Mouse (Mus musculus): ENCODE measurements around the gene C2cd5.

Gene C2cd5

GRCm38 (mm10) chr6:143073476-143073875, 26.5 kb downstream of the C2cd5 start:
- in situ Hi-C loops (cut with MseI, MboI), result no loop called here

DNA sequence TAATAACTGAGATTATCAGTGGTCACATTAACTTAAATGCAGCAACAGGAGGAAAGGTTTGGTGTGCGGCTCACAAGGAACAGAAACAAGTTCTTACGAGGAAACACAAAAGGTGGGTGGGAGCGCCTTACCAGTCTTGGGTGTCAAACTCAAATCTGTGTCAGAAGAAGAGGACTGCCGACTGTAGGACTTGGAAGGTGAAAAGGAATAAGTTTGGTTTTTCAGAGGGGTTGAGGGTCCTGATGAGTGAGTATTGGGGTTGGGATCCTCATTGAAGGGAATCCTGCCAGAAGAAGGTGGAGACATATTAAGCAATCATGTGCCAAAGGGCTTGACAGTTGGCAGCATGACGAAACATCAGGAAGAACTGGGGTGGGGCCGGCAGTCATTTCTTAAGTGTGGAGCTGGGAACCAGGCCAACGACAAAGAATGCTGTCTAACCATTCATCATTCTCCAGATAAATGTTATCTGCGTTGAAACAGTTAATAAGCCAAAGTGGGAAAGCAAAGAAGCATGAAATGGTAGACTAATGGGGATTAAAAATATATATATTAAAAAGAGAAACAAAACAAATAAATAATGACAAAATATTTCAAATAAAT, 27.4 kb downstream of the C2cd5 start:
- in situ Hi-C loops (cut with MseI, MboI), result no loop called here

GRCm38 (mm10) chr6:143070736-143071135, 29.2 kb downstream of the C2cd5 start:
- in situ Hi-C loops (cut with MseI, MboI), result no loop called here

DNA sequence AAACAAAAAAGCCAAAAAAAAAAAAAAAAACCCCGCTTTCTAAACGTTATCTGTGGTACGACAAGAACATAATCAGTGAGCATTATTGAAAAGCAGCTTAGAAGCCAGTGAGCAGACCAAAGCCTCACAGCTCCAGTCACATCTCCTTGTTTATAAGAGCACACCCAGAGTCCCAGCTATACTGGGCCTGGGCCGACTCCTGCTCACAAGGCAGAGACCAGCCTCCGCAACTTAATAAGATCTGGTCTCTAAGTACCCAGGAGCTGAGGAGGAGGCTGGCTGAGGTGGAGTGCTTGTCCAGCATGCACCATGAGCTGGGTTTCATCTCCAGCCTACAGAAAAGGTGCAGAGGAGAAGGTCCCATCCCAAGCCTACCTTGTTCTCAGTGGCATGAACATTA, 29.9 kb downstream of the C2cd5 start:
- in situ Hi-C loops (cut with MseI, MboI), result no loop called here

DNA sequence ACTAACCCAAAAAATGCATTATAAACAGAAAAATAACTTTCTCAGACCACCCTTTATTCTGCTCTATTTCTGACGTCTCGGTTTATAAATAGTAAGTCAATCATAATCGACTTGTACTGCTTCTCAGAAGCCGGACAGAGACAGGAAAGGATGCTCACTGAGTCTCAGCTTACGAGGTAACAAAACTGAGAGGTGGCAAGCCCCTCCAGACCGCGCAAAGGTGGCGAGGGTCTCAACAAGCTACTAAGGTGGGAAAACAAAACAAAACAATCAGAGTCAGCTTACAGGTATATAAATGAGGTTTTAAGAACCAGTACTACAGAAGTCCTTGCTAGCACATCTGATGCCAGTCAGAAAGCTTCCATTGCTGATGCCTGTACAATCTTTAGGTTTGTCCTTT, 30.3 kb downstream of the C2cd5 start:
- in situ Hi-C loops (cut with MseI, MboI), result no loop called here

- in situ Hi-C loops (cut with MseI, MboI), result no loop called here
Measured at GRCm38 (mm10) chr6:143068181-143068915, 31.6 kb downstream of the C2cd5 start.

GRCm38 (mm10) chr6:143067654-143068053, 32.3 kb downstream of the C2cd5 start:
- in situ Hi-C loops (cut with MseI, MboI), result no loop called here

DNA sequence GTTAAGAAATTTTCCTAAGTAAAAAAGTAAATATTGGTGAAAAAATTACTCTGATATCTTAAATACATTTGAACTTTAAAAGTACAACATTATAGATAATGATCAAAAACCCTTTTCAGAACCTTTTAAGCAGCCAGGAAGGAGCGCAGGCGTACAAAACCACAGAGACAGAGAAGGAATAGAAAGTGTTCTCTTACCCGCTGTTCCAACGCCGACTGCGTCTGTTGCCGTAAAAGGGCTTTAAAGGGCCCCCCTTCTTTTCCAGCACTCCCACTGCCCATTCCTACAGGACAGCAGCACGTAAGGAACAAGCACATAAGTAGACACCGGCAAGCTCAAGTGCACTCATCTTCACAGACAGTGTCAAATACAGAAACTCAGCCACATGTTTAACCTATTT, 33.1 kb downstream of the C2cd5 start:
- in situ Hi-C loops (cut with MseI, MboI), result no loop called here

DNA sequence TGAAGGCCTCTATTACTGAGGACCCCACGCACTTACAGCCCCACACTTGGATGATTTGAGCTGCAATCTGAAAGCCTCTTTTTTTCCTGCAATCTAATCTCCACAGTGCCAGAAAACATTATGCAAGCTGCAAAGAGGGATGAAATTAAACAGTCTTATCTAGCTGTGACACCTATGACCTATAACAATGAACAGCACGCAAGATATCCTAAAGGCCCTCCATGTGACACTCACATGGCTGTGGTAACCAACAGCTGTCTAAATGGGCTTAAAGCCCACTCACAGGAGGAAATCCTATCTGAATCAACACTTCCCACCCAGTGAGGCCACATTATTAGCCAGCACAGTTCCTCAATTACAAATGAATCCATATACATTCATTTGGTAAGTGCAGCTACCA, 35.9 kb downstream of the C2cd5 start:
- in situ Hi-C loops (cut with MseI, MboI), result no loop called here

DNA sequence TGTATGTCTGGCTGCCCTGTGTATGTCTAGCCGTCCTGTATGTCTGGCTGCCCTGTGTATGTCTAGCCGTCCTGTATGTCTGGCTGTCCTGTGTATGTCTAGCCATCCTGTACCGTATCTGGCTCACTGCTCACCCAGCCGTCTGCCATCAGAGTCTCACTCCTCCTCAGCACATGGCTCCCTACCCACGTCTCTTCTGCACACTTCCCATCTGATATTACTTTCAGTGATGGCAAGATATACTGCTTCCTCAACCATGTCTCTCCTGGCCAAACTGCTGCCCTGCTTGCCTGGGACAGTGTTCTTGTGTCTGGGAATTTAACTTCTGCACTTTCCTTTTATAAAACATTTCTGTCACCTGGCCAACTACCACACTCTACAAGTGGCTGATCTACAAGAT, 42.3 kb downstream of the C2cd5 start:
- in situ Hi-C loops (cut with MseI, MboI), result no loop called here

GRCm38 (mm10) chr6:143051566-143051965, 48.4 kb downstream of the C2cd5 start:
- in situ Hi-C loops (cut with MseI, MboI), result no loop called here

DNA sequence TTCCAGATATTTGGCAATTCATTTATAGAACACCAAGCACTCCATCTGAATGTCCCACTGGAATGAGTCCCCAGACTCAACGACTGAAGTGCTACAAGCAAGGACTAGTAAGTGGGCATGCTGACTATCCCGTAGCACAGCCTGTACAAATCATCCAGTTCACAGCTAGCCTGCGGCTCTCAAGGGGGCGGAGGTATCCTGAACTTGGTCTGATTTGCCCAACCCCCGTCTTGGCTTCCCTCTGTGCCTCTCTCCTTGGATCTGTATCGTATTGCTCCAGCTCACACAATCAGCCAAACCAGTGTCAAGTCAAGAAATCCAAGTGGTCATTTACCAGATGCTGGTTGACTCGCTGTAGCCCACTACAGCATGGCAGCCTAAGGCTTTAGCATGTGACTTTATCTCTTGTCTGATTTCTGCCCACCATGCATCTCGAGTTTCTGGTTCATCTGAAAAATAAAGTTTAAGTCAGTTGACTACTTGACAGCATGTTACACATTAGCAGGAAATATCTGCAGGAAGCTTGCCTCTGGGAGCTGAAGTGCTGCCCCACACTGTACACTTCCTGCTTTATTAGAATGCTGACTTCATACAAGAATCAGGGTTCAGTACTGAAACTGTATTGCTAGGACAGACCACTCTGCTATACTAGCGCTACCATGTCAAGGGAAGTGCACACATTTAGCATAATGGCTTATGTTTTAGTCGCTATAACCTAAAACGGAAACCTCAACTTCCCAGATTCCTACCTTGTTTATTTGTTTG, 50.0 kb downstream of the C2cd5 start:
- in situ Hi-C loops (cut with MseI, MboI), result no loop called here

- in situ Hi-C loops (cut with MseI, MboI), result no loop called here
Measured at GRCm38 (mm10) chr6:143049117-143049516, 50.8 kb downstream of the C2cd5 start.

- in situ Hi-C loops (cut with MseI, MboI), result no loop called here
Measured at GRCm38 (mm10) chr6:143047538-143048258, 52.2 kb downstream of the C2cd5 start.

GRCm38 (mm10) chr6:143041578-143041977, 58.4 kb downstream of the C2cd5 start:
- in situ Hi-C loops (cut with MseI, MboI), result no loop called here

DNA sequence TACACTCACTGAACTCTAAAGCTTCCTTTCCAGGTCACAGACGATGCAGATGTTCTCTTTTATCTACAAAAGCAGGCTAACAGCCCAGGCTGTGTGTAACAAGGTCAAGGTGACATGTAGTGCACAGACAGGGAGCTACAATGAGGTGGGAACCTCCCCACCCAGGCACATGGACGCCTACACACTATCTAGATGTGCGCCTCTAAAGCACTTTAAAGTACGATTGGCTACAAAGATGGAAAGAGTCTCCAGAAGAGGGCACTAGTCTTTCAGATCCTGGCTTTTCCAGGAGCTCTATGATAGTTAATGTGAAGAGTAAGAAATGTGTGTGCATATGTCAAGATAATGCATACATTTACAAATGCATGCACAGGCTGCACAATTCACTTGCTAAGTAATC, 64.7 kb downstream of the C2cd5 start:
- in situ Hi-C loops (cut with MseI, MboI), result loop anchor here in 1 of 2 experiments (10.0 kb wide), 1 partner anchor 140 kb away; no protein-coding TSS in a partner anchor

- in situ Hi-C loops (cut with MseI, MboI), result loop anchor here in 1 of 2 experiments (10.0 kb wide), 1 partner anchor 140 kb away; no protein-coding TSS in a partner anchor
Measured at GRCm38 (mm10) chr6:143034503-143034902, 65.4 kb downstream of the C2cd5 start.

GRCm38 (mm10) chr6:143030521-143030920, 69.4 kb downstream of the C2cd5 start:
- in situ Hi-C loops (cut with MseI, MboI), result loop anchor here in 1 of 2 experiments (10.0 kb wide), 1 partner anchor 144 kb away; no protein-coding TSS in a partner anchor

DNA sequence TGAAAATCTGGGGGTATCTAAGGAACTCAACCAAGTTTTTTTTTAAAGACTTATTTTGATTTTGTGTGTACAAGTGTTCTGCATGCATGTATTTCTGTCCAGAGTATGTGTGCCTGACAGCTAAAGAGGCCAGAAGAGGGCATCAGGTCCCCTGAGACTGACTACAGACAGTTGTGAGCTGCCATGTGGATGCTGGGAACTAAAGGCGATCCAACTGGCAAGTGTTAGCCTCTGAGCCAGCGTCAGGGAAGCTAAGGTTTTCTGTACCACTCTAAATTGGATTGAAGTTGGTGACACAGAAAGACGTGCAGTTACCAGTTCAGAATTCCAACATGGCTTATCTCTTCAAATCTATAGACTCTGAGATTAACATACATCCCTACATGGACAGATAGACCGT, 72.0 kb downstream of the C2cd5 start:
- in situ Hi-C loops (cut with MseI, MboI), result no loop called here

GRCm38 (mm10) chr6:143027402-143027801, 72.5 kb downstream of the C2cd5 start:
- in situ Hi-C loops (cut with MseI, MboI), result no loop called here

DNA sequence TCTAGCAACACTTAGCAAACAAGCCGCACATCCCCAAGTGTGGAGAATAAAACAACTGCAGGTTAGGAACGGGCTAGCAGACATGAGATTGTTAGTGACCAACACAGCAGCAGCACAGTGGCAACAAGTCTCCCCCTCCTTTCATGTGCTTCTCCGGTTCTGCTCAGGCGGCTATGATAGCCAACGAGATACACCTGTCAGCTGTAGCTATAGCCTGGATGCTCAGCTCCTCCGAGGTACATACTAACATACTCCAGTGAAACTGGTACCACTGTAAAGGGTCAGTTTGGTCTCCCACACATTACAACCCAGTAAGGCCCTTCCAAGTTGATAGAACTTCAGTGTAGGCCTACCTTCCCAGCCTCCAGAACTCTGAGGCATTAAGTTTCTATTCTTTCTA, 76.2 kb downstream of the C2cd5 start:
- in situ Hi-C loops (cut with MseI, MboI), result no loop called here

GRCm38 (mm10) chr6:143021756-143022155, 78.2 kb downstream of the C2cd5 start:
- in situ Hi-C loops (cut with MseI, MboI), result no loop called here
